ENCODE assay signal across 9 mouse cellular contexts in the genomic region with DNA sequence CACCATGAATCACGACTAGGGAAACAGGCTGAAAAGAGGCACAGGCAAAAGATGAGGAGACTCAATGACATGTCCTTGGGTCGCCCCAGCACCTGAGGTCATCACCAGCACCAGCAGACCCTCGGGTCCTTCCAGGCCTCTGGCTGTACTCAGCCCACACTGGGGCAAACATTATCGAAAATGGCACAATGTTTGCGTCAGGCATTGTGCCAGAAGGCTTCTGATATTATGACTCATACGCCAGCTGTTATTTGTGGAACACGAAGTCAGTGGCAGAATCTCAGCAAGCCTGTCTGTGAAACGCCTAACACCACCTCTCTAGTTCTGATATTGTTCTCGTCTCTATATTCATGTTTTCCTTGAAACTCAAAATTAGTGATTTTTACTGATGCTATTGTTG.
DNase-seq lines count a peak whose midpoint lies in the region.
"Had no signal": no experiment of that assay in that cellular context is flagged by ENCODE, and none has a peak within 500 bp of the region (broad histone marks: within the 10 kb centered on the region; RNA-seq: fewer than 3 reads in every experiment).

No protein-coding gene starts in this region.

- peak; percentile 8 to 12 for DNase-seq in cerebellum, adult 18-20 months
- DNase-seq in cerebellum, postnatal 4 days (ENCODE audit: low spot score in 2 of 2): no peak
- DNase-seq in 3134 (ENCODE audit: extremely low read depth, insufficient read length, low spot score): peak; percentile 1
- DNase-seq in frontal cortex, postnatal 10 days (ENCODE audit: low spot score in 2 of 2): peak; percentile 6 to 10
- peak; percentile 33 for DNase-seq in left cerebral cortex, adult 11 months (ENCODE audit: low spot score)
- no peak for DNase-seq in spleen, postnatal 10 days (ENCODE audit: low spot score in 2 of 2)
- DNase-seq in thymus, postnatal 36 days: no peak
- no peak for DNase-seq in lung, postnatal 14 days
- DNase-seq: thymus, adult 18-20 months had no signal

Comparison
In these comparisons a context has a peak if more than half of its experiments do, and no peak if none do; other contexts are left out.
1. DNase-seq: peak in cerebellum, adult 18-20 months (2 of 2), 3134 (single experiment), frontal cortex, postnatal 10 days (2 of 2) and left cerebral cortex, adult 11 months (single experiment); none in cerebellum, postnatal 4 days (0 of 2), spleen, postnatal 10 days (0 of 2), thymus, postnatal 36 days (0 of 2) and lung, postnatal 14 days (single experiment).